Mouse (Mus musculus): ENCODE measurements around the gene Akr1c13.

GRCm38 (mm10) chr13:4211560-4212299, 20.8 kb downstream of the Akr1c13 start:
- TF ChIP-seq E2F4 (IDR thresholded peaks at IDR 0.05; ENCODE audit: insufficient read depth) (no peak), POLR2AphosphoS2 (IDR thresholded peaks at IDR 0.05; ENCODE audit: insufficient read length, low read depth) (no peak), MAX (IDR thresholded peaks at IDR 0.05; ENCODE audit: low read depth) (no peak), USF1 (IDR thresholded peaks at IDR 0.05; ENCODE audit: low read depth) (no peak), POLR2A (IDR thresholded peaks at IDR 0.05; ENCODE audit: insufficient read length, low read depth) (no peak), TCF12 (IDR thresholded peaks at IDR 0.05; ENCODE audit: insufficient read depth, poor library complexity, severe bottlenecking) (no peak), CEBPB (IDR thresholded peaks at IDR 0.05; ENCODE audit: insufficient read depth, poor library complexity, severe bottlenecking) (no peak), MYOG (IDR thresholded peaks at IDR 0.05; ENCODE audit: control insufficient read depth in 1 of 3, insufficient read depth in 1 of 3, insufficient read length in 2 of 3, low read depth in 2 of 3) (no peak), MYOD1 (IDR thresholded peaks at IDR 0.05; ENCODE audit: control insufficient read depth in 1 of 3, insufficient read length in 2 of 3, low read depth in 2 of 3) (no peak), REST (IDR thresholded peaks at IDR 0.05; ENCODE audit: insufficient read depth, insufficient read length) (no peak), SRF (IDR thresholded peaks at IDR 0.05; ENCODE audit: control insufficient read depth, insufficient read length, low read depth) (no peak), TCF3 (IDR thresholded peaks at IDR 0.05; ENCODE audit: insufficient read length, low read depth) (no peak)

All from myocyte (in vitro differentiated cells).